Mouse (Mus musculus) T-helper 2 cell (primary cell): ENCODE results near the gene Zbtb44.

Experiments used
- in situ Hi-C: fragments of 300-600 bp; cut with MboI, MseI; formaldehyde crosslinking; loops from one replicate; pipeline ENCODE4 v1.15.1; 2025; ENCODE audit warnings: high pct_unique_total_duplicates

Zbtb44 gene

DNA sequence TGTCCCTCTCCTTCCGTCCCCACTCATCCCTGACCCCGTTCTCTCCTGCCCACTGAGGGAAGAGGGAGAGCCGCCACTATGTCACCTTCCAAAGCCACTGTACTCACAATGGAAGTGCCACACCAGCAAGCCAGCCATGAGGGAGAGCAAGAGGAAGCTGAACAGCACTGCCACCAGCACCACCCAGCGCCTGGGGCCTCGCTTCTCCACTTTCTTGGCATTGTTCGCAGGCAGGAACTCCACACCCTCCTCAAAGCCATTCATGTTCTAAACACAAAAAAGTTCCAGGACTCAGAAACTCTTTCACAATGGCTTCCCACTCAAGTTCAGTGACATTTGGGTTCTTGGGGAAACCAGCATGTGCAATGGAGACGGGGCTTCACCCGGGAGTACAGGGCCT lies 78.0 kb downstream of the Zbtb44 start:
- in situ Hi-C loops, result no loop called here

DNA sequence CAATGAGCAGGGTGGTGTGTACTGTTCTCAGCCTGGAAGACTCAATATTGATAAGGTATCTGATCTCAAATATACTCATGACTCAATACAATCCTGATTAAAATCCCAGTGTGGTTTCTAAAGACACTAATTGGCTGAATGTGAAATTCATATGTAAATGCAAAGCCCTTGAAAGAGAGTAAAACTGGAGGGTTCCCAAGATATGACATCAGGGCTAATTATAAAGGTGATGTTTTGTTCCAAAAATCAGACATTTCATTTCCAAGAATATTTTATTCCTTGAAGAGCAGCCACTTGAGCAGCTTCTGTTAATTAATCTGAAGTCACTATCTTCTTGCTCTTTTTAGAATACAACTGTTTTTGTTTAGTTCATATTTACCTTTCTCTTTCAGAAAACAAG lies 85.1 kb downstream of the Zbtb44 start:
- in situ Hi-C loops, result no loop called here

DNA sequence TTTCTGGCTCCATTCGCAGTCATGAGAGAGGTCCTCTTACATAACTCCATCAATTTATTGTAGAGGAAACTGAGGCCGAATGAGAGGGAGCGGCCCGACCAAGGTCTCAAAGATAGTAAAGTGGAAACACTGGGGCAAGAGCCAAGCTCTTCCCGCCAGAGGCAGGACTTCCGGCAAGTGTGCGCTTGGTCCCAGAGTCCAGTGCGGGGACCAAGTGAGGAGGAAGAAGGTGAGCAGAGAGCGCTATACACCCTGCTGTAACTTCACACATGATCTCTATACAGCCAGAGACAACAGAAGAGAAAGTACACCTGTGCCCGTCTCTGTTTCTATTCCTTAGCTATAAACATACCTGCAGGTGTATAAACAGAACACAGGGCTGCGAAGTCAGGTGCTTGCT lies 86.6 kb downstream of the Zbtb44 start:
- in situ Hi-C loops, result no loop called here

DNA sequence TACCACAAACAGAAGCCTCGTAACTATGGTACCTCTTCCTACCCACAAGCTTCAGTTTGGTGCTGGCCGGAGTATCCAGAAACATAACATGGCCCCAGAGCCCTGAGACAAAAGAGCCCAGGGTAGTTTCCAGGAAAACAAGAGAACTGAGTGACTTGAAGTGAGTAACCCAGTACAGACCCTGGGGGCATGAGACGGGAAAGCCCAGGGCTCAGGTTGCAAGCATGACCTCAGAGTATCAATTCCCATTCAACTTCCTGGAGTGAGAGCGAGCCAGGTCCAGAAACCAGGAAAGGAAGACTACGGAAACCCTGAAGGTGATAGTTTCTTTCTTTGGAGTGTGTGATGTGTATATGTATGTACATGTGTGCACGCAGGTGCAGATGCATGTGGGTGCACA lies 87.0 kb downstream of the Zbtb44 start:
- in situ Hi-C loops, result no loop called here

DNA sequence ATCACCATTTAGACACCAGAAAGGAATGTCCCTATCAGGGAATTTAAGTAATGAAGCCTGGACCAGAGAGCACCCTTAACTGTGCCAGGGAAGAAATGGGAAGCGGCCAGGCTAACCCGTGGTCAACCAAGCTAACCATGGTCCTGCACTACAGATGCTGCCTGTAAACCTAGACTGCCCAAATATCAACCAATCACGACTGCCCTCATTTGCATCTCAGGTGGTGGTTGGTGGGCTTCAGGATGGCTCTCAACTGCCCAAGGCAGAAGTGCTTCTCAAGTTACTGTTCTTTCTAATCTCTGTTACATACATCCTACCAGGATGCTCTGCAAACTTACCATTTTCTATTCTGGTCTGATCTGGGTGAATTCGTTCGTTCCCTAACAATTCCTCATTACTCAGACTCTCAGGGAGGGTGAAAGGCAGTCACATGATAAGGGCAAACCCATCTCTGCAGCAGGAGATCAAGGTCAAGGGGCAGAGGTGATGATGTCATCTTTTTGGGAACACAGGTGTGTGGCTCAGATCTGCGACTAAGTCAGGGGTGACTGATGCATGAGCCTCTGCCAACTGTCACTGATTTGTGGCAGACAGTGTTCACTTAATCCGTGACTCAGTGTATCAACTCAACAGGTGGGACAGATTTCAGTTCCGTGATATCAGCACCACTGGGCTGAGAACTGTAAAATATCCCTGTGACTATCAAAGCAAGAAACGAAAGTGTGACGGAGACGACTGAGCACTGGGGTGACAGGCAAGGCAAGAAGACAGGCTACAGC lies 88.3 kb downstream of the Zbtb44 start:
- in situ Hi-C loops, result no loop called here

DNA sequence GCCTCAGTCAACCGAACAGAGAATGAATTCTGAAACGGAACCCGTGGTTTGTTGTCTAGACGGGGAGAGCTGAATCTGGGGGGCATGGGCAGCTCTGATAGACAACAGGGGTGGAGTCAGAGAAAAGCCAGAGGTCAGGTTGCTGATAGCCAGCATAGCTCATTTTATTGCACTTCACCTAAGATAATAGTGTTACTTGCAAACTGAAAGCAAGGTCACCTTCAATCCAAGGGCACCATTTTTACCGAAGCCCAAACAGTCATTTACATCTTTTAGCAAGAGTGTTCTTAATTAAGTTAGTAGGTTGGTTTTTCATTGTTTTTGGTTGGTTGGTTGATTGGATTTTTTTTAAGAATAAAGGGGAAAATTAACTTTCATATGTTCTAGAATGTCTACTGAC lies 89.0 kb downstream of the Zbtb44 start:
- in situ Hi-C loops, result no loop called here

DNA sequence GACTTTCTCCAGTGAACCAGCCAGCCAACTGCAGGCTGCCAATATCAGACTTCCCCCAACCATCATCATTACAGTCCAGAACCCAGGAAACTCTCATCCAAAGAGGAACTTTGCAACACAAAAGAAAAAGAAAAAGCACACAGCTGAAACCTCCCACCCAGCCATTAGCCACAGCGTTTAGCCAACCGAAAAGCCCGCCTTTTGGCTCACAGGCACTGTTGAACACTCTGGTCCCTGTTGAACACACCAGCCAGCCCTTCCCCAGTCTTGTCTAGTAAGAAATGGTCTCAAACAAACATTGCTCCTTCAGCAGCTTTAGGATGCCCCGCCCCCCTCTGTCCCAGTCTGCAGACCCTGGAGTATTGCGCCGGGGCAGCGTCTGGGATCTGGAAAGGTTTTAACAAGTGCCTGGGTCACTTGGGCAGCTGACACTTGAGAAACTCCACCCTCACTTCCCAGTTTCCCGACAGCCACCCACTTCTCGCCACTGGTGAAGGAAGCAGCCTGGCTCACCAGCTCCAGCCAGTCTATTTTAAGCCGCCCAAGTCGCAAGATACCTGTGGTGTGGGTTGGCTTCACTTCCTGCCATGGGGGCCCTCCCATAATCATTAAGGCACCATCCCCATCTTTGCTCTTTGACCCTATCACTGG lies 89.6 kb downstream of the Zbtb44 start:
- in situ Hi-C loops, result loop anchor here (10.0 kb wide), 1 partner anchor 425 kb away; no protein-coding TSS in a partner anchor

DNA sequence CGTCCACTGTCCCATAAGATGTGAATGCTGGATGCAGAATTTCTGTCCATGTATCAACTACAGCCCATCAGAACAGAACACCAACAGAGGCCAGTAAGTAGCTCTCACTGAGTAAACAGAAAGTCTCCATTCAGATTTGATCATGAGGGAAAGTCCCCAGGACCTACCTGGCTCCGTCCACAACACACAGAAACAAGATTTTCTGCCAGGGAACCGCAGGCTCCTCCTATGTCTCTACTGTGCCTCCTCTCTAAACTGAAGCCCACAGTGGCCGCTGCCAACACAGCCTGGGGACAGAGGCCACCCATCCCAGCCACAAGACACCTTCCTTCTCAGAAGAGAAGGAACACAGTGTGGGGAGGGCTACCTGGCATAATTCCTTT lies 90.1 kb downstream of the Zbtb44 start:
- in situ Hi-C loops, result loop anchor here (10.0 kb wide), 1 partner anchor 424 kb away; no protein-coding TSS in a partner anchor

DNA sequence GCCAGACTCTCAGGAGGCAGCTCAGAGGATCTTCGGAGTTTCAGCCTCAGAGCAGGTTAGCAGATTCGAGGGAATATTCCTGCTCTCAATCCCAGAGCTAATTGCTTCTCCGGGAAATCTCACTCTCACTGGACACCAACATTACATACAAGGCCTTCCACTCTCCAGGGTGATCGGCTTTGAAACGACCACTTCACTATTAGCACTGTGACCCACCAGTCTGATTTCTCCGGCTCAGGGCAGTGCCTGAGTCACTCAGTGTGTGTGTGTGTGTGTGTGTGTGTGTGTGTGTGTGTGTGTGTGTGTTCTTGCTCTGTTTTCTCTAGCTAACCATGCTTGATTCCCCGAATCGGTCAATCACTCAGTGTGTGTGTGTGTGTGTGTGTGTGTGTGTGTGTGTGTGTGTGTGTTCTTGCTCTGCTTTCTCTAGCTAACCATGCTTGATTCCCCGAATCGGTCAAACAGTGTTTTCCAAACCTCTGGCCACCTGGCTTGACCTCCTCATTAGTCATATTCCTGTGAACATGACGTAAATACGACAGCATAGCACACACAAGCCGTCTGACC lies 92.1 kb downstream of the Zbtb44 start:
- in situ Hi-C loops, result loop anchor here (10.0 kb wide), 1 partner anchor 422 kb away; no protein-coding TSS in a partner anchor
